Mouse (Mus musculus) spleen, adult 2 months (tissue): Measurements from ENCODE around the gene Stim2.

Experiments used
- CTCF ChIP-seq: fragments of 200-500 bp; IDR thresholded peaks from 2 replicates; pipeline ENCODE4 v1.5.1; 2011; ENCODE audit warnings: mild to moderate bottlenecking, inconsistent platforms; ENCODE audit not compliant: insufficient read depth, insufficient read length, insufficient replicate concordance; ENCODE audit errors: extremely low read depth
- POLR2A ChIP-seq: fragments of 200-500 bp; IDR thresholded peaks from 2 replicates; pipeline ENCODE4 v1.6.1; 2011; ENCODE audit warnings: low read depth, low read length, inconsistent platforms

DNA sequence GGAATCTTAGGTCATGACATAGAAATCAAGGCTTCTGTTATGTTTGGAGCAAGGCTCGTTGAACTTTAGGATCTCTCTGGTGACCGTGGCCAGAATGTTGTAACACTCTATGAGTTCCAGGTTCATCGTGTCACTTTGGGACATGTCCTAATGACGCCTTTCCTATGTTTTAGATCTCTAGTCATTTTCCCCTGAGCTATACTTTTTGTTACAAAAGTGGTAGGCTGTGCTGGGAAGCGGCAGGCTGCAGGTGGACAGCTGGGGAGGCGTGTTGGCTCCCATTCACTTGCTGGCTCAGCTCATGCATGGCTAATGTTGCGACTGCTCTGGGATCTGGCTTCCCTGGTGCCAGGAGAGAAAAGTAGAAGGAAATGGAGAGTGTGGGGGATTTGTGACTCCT, 5.7 kb upstream of the Stim2 start:
- no peak for TF ChIP-seq CTCF
- TF ChIP-seq POLR2A, result no peak
